Mouse (Mus musculus) layer of hippocampus, adult 2 months (tissue): Measurements from ENCODE around the gene Gm10778. TPM values are rescaled to one million over a fixed set of nuclear protein-coding genes. Genes with fewer than 3 reads are reported as not detected.

ENCODE experiments used
- DNase-seq, 2 experiments: peaks; one replicate each; pipeline ENCODE4 v3.0.0; 2022; ENCODE audit warnings: low spot score in 2 of 2
- H3K27ac ChIP-seq: fragments of 200-600 bp; 2 replicates; pipeline ENCODE4 v1.8.1; 2022
- H3K4me3 ChIP-seq: fragments of 200-600 bp; 2 replicates; pipeline ENCODE4 v1.8.1; 2022; ENCODE audit warnings: mild to moderate bottlenecking
- CTCF ChIP-seq: fragments of 200-600 bp; conservative IDR thresholded peaks from 2 replicates; pipeline ENCODE4 v1.8.1; 2022; ENCODE audit warnings: antibody characterized with exemption, mild to moderate bottlenecking, moderate library complexity
- total RNA-seq, 2 experiments: library from RNA; stranded (reverse); gene quantifications; 2 replicates each; pipeline ENCODE4 v1.2.3; 2021

Gene Gm10778
- total RNA-seq, 2 experiments from 2014 or later = 3.6 to 5.0 TPM

GRCm38 (mm10) chr10:81608308-81608707 is 40.6 kb upstream of the Gm10778 start:
- TF ChIP-seq CTCF = peak; percentile 42
- DNase-seq = no peak
- no peak overlapping the region for H3K4me3 ChIP-seq
- no peak overlapping the region for H3K27ac ChIP-seq

- Histone ChIP-seq H3K27ac (no peak overlapping the region), H3K4me3 (no peak overlapping the region)
- no peak for TF ChIP-seq CTCF
- no peak for DNase-seq
Observed at GRCm38 (mm10) chr10:81612779-81613178, 36.1 kb upstream of the Gm10778 start.

DNA sequence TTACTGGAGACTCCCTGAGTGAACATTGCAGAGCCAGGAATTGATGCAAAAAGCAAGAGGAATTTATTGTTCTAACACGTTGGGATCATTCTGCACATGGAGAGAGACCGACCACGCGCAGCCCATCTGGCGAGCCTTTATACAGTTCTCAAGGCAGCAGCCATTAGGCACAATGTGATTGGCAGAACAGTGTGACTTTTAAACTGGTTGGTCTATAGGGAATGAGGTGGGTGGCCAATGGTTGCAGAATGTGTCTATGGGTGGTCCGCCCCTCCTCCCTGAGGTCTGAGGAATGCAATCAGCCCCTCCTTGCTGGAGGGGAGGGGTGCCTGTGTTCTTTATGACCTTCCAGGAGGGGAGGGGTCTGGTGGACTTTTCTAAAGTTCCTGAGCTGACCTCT is 33.4 kb upstream of the Gm10778 start:
- Histone ChIP-seq H3K4me3 (no peak overlapping the region), H3K27ac (peak overlapping the region; percentile 90)
- TF ChIP-seq CTCF = no peak
- peak; percentile 62 to 82 for DNase-seq

DNA sequence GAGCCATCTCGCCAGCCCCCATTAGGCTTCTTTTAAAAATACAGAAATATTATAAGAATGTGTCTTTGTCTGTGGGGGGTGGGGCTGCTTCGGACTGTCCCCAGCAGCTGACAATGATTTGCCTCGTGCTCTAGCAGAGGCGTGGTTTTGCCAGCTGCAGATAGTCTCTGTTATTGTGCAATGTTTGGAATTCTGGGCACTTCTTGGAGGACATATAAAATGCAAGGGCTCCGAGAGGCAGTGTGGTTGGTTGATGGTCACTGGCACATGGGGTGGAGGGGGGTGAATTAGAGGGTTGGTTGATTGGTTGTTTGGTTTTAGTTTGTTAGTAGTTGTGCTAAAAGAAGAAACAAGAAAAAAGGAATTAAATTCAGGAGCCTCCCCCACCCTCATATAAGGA is 28.9 kb upstream of the Gm10778 start:
- no peak for TF ChIP-seq CTCF
- no peak overlapping the region for H3K27ac ChIP-seq
- H3K4me3 ChIP-seq = no peak overlapping the region
- no peak for DNase-seq

- no peak for DNase-seq
- Histone ChIP-seq H3K4me3 (no peak overlapping the region), H3K27ac (no peak overlapping the region)
- TF ChIP-seq CTCF = no peak
Observed at GRCm38 (mm10) chr10:81620786-81621185, 28.1 kb upstream of the Gm10778 start.

GRCm38 (mm10) chr10:81623441-81623840 is 25.4 kb upstream of the Gm10778 start:
- Histone ChIP-seq H3K4me3 (no peak overlapping the region), H3K27ac (no peak overlapping the region)
- no peak for TF ChIP-seq CTCF
- DNase-seq = no peak

DNA sequence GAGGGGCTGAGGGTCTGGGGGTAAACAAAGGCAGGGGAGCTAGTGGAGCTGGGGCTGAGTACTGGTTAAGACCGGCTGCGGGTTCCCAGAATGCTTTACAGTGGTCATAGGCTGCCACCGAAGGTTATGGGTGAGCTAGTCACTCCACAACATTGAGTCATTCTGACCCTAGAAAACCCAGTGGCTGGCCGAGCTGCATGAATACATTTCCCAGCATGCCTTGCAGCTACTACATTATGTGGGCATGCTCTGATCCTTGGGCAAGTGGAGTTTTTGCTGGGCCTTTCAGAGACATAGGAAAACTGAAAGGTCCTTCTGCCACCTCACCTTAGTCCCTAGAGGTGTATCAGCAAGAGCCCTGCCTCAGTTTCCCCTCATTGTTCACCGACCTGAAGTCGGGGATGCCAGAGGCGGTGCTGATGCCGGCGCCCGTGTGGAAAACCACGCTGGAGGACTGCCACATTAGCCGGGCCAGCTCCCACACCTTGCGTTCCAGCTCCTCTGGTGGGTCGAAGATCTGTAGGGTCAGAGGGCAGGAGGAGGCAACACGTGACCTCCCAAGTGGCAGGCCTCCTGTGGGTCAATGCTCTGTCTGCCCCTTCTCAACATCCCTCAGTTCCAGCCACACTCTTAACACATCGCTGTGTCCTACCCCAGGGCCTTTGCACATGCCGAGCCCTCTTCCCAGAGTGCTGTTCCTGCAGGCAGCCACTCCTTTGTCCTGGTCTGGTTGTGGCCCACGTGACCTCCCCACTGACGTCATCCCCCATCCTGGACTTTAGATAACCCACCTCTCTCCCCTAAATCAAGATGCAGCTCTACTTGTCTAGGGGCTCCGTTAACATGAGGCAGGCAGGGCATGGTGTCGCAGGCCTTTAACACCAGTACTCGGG is 22.5 kb upstream of the Gm10778 start:
- H3K27ac ChIP-seq = peak overlapping the region; percentile 98

DNA sequence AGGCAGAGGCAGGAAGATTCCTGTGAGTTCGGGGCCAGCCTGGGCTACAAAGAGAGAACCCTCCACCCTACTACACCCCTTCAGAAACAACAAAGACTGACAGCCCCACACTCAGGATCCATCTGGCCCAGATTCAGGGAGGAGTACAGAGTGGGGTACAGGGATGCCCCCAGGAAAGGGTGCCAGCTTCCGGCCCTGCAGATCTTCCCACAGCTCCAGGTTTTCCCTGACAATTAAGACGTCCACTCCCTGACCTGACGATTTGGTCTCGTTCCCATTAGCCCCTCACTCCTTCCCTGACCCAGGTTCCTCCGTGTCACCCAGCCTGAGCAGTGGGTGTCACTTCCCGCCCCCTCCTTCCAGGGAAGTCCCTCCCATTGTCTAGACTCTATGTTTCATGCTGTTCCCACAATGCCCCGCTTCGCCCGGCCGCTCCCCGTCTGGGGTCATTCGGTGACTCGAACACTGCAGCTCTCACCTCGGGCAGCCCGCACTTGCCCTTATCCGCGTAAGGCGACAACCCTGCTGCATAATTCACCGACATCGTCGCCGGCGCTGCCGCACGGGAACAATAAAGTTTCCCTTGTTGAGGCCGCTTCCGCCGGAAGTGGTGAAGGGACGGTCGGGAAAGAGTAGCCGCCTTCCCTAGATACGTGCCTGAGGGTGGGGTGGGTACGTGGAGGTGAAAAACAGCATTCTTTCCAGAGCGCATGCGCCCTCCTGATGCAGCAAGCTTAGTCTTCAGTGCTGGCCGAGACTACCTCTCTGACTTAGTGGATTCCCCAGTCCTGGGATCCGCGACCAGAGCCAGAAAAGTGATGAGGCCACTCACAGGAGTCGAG is 21.6 kb upstream of the Gm10778 start, which contains the start of gene Sirt6:
Sirt6 (minus strand) TSS at position 804 of the 842 bp plus-strand sequence.
- peak within 1 kb of the TSS; percentile 98 for H3K27ac ChIP-seq
- TF ChIP-seq CTCF = no peak
- DNase-seq = peak; percentile 91 to 95
- H3K4me3 ChIP-seq = peak within 1 kb of the TSS; percentile 74

More for the DNA sequence above, 22.5 kb upstream of the Gm10778 start:
- peak overlapping the region; percentile 74 for H3K4me3 ChIP-seq
- TF ChIP-seq CTCF = no peak
- DNase-seq = no peak

- Histone ChIP-seq H3K4me3 (peak overlapping the region; percentile 74), H3K27ac (peak overlapping the region; percentile 98)
- TF ChIP-seq CTCF = no peak
- DNase-seq = no peak
Observed at GRCm38 (mm10) chr10:81627836-81628220, 21.0 kb upstream of the Gm10778 start.

DNA sequence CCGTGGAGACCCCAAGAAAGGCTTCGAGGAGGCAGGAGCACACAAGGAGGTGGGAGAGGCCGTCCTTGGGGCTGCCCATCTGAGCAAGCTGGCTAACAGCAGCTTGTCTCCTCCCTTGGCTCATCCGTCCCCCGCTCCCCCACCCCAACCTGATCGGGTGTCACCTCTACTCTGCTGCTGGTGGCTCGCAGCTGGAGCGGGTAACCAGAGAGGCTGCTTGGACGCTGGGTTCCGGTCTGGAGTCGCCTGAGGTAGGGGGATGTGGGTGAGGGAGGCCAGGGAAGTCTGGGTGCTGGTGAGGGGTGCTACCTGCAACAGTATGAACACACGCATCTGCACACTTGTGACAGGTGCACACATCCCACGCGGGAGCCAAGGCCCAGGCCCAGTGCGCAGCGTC is 20.5 kb upstream of the Gm10778 start, which contains the start of gene Ankrd24:
Ankrd24 (plus strand) TSS at position 151 of the 400 bp plus-strand sequence.
- Histone ChIP-seq H3K27ac (peak within 1 kb of the TSS; percentile 98), H3K4me3 (peak within 1 kb of the TSS; percentile 74)
- DNase-seq = no peak
- no peak for TF ChIP-seq CTCF

DNA sequence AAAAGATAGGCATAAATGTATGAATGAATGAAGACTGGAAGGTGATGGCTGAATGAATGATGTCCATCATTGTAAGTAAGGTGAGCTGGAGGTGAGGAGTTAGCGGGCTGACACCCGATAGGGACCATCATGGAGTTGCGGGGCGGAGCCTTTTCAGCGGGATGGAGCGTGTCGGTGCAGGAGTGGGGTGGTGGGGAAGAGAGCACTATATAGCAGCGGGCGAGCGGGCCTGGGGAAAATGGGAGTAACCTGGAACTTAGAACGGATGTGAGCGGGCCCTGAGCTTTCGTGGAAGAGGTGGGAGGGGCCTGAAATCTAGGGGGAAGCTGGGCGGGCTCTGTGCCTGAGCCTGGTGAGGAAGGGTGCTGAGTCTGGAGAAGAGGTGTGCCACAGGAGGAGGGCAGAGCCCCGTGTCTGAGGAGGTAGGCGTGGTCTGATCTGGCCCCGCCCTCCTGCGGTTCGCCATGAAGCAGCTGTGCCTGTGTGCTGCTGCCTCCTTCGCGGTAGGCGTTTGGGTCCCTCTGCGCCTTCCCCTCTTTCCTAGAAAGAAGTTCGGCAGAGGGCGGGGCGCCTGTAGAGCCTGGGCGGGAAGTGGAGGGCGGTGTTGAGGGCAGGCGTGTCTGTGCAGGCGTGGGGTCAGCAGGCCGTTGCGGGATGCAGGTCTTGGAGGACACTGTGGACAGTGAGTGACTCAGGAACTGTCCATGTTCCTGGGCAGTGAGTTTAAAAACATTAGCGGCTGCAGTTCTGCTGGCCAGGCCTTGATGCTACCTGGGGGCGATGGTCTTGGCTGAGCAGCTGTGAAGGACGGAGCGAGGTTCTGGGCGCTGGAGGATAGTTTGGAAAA is 15.4 kb upstream of the Gm10778 start:
- peak; percentile 69 to 82 for DNase-seq
- no peak for TF ChIP-seq CTCF
- peak overlapping the region; percentile 58 for H3K4me3 ChIP-seq
- peak overlapping the region; percentile 20; the same call in 1 of the 2 replicates for H3K27ac ChIP-seq

DNA sequence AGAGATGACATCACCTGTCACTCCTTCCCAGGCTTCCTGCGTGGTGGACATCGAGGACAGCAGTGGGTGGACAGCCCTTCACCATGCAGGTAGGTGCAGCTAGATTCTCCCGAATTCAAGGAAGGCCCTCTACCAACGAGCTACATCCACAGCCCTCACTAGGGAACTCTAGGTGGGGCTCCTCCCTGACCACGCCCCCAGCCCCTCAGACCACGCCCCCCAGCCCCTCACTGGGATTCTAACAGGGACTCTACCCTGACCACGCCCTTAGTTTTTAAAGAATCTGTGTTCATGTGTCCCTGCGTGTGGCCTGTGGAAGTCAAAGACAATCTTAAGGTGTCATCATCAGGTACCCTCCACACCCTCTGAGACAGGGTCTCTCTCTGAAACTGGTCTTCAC is 12.5 kb upstream of the Gm10778 start:
- DNase-seq = no peak
- no peak overlapping the region for H3K4me3 ChIP-seq
- no peak for TF ChIP-seq CTCF
- H3K27ac ChIP-seq = no peak overlapping the region
